Mouse (Mus musculus) cerebellum, adult 2 months (tissue): ENCODE measurements around the gene Igfn1.

ENCODE experiments used
- CTCF ChIP-seq: fragments of 200-500 bp; IDR thresholded peaks from 2 replicates; pipeline ENCODE4 v1.5.1; 2011; ENCODE audit warnings: low read depth, mild to moderate bottlenecking, control low read depth, low read length, moderate library complexity, borderline replicate concordance; ENCODE audit not compliant: insufficient read depth
- POLR2A ChIP-seq: fragments of 200-500 bp; IDR thresholded peaks from 2 replicates; pipeline ENCODE4 v1.6.1; 2011; ENCODE audit warnings: low read length, control low read depth, borderline replicate concordance; ENCODE audit not compliant: insufficient read depth

DNA sequence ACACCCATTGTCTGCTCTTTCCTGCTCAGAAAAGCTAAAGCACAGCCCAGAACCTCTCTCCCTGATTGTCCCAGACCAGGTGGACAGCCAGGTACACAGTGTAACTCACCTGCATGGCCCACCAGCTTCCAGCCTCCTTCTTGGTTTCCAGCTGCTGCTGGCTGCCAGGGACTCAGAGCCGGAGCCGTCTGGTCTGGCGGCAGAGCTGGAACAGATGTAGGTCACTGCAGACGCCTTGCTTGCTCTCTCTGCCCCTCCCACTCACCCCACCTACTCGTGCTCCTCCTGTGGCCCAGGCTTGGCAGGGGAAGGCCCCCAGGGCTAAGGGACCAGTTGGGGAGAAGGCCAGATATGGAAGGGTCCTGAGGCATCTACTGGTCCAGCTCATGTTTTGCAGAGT lies 22.0 kb downstream of the Igfn1 start:
- TF ChIP-seq POLR2A, result no peak
- TF ChIP-seq CTCF, result no peak
